Mouse (Mus musculus) Patski (cell line): Measurements from ENCODE around the gene Pde3a. TPM values are rescaled to one million over a fixed set of nuclear protein-coding genes. Genes with fewer than 3 reads are reported as not detected.

Experiments
- ATAC-seq: fragments of 100-300 bp; one replicate; pipeline ENCODE4 v1.8.0; 2021
- CTCF ChIA-PET: fragments of 350-600 bp; sonication (Branson Sonifier 250); formaldehyde crosslinking; loops from one replicate; lab custom pipeline; 2022; ENCODE audit warnings: inconsistent platforms; lab: Charles Lee
- POLR2A ChIA-PET: fragments of 350-600 bp; sonication (Branson Sonifier 250); formaldehyde crosslinking; loops from one replicate; lab custom pipeline; 2022; ENCODE audit warnings: antibody characterized with exemption, inconsistent platforms; lab: Charles Lee
- DNase-seq: peaks from one replicate; pipeline ENCODE4 v3.0.0-alpha.2; 2011; ENCODE audit warnings: low read depth, low spot score
- H3K27me3 ChIP-seq: fragments of 371-371 bp; one replicate; pipeline ENCODE4 v1.5.1; 2021
- CTCF ChIP-seq: fragments of 100-300 bp; IDR thresholded peaks from one replicate; pipeline ENCODE4 v1.5.1; 2021
- in situ Hi-C: fragments of 300-500 bp; cut with MboI; formaldehyde crosslinking; loops from 3 replicates; pipeline ENCODE4 v1.11.1; 2018; ENCODE audit warnings: low pct_unique_long_range_greater_than_20kb, mixed read lengths
- polyA plus RNA-seq: library from polyadenylated mRNA; unstranded; gene quantifications from one replicate; pipeline ENCODE4 v1.2.3, GENCODE M21; 2021

The Pde3a gene
- 0.32 TPM for polyA plus RNA-seq

DNA sequence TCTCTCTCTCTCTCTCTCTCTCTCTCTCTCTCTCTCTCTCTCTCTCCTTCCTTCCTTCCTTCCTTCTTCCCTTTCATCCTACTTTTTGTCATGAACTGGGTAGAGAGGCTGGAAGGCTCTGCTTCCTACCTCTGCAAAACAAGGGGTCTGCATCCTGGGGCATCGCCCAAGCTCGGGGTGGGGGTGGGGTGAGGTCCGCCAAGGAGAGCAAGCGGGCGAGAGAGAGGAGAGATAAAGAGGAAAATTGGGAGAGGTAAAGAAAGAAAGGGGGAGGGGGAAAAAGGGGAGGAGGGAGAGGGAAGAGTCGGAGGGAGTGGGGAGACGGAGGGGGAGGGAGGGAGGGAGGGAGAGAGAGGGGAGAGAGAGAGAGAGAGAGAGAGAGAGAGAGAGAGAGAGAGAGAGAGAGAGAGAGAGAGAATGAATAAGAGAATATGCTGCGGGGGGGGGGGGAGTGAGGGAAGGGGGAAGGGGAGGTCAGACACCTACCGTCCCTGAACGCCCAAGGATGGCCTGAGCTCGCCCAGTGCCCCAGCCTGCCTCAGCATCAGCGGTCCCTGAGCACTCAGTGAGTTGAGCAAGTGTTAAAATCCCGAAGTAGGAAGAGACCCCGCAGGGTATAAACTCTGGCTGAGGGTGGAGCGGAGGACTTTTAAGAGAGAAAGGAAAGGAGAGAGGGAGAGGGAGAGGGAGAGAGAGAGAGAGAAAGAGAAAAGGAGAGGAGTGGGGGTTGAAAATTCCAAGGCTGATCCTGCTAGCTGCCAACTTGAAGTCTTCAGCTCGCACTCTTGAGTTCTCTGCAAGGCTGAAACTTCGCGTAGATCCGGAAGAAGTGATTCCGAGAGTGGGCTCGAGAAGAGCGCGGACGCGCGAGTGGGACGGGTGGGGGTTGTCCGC lies at the start of gene Pde3a:
Pde3a (plus strand) TSS at position 579 of the 894 bp plus-strand sequence.
- peaks cover 35% of the 10 kb centered on the region for H3K27me3 ChIP-seq
- in situ Hi-C loops = no loop called here
- no peak for TF ChIP-seq CTCF
- DNase-seq (no peak), ATAC-seq (no peak)
- ChIA-PET POLR2A (no interaction called here), CTCF (no interaction called here)

GRCm38 (mm10) chr6:141200173-141200615 lies 48.9 kb upstream of the Pde3a start:
- TF ChIP-seq CTCF = no peak
- no peak for DNase-seq
- POLR2A ChIA-PET = no interaction called here
- no peaks in the 10 kb centered on the region for H3K27me3 ChIP-seq
- ATAC-seq = no peak
- in situ Hi-C loops = no loop called here
- CTCF ChIA-PET = no interaction called here

DNA sequence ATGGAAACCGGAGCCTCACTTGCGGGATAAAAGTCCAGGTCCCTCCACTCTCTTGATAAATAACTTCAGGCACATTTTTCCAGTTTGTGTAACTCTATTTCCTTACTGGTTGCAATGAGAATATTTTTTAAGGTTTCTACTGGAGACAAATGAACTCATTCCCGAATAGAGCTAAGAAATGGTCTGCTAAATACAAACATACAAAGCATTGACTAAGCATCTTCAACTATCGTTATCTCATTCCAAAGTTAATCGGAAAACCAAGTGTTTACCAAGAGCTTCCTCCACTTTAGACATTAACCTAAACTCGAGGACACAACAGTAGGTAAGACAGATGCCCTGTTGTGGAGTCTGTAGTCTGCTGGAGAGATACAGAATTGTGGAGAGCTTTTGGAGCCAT lies 41.5 kb upstream of the Pde3a start:
- H3K27me3 ChIP-seq = no peaks in the 10 kb centered on the region
- ChIA-PET CTCF (no interaction called here), POLR2A (no interaction called here)
- in situ Hi-C loops = no loop called here
- DNase-seq = no peak
- TF ChIP-seq CTCF = no peak
- no peak for ATAC-seq

DNA sequence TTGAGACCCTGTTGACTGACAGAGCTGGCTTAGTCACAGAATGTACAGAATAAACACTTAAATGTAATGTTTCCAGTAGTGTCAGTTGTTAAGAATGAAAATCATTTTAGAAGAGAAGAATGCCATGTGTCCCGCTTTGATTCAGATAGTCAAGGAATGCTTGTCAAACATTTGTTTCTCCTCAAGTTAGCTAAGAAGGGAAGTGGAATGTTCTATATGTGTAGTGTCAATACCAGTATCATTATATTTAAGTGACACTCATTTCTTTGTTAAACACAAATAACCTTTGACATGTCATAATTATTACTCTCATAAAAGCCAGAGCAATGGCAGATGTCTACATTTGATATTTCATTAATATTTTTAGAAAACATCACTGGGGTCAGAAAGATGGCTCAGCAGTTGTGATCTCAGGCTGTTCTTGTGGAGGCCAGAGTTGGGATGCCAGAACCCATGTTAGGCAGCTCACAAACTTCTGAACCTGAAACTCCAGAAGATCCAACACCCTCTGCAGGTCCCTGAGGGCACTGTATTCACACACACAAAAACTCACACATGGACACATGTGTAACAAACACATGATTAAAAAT lies 40.7 kb upstream of the Pde3a start:
- H3K27me3 ChIP-seq = no peaks in the 10 kb centered on the region
- DNase-seq (no peak), ATAC-seq (no peak)
- ChIA-PET POLR2A (no interaction called here), CTCF (no interaction called here)
- no peak for TF ChIP-seq CTCF
- in situ Hi-C loops = no loop called here

GRCm38 (mm10) chr6:141210021-141210420 lies 39.0 kb upstream of the Pde3a start:
- ChIA-PET CTCF (no interaction called here), POLR2A (no interaction called here)
- in situ Hi-C loops = no loop called here
- H3K27me3 ChIP-seq = no peaks in the 10 kb centered on the region
- TF ChIP-seq CTCF = no peak
- ATAC-seq (no peak), DNase-seq (no peak)

DNA sequence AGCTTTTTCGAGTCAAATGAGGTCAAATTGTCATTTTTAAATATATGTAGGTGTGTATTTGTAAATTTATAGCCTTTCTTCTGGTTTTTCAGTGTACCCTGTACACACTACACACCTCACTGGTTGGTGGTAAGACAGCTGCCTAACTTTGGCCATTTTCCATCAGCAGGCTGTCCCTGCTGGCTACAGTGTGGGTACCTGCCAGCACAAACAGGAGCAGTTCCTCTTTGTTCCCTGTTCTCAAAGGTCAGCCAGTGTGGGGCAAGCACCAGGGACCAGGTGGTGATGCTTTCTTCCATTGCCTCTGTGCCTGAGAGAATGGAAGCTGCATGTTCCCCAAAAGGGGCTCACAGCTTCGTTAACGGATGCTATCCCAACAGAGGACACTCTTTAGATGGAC lies 28.0 kb upstream of the Pde3a start:
- no peak for TF ChIP-seq CTCF
- ATAC-seq (no peak), DNase-seq (no peak)
- in situ Hi-C loops = no loop called here
- no peaks in the 10 kb centered on the region for H3K27me3 ChIP-seq
- POLR2A ChIA-PET = interaction anchor here (0.5 kb wide), 1 partner anchor 531 kb away, joined by 3 read pairs; no protein-coding TSS in a partner anchor
- CTCF ChIA-PET = no interaction called here

DNA sequence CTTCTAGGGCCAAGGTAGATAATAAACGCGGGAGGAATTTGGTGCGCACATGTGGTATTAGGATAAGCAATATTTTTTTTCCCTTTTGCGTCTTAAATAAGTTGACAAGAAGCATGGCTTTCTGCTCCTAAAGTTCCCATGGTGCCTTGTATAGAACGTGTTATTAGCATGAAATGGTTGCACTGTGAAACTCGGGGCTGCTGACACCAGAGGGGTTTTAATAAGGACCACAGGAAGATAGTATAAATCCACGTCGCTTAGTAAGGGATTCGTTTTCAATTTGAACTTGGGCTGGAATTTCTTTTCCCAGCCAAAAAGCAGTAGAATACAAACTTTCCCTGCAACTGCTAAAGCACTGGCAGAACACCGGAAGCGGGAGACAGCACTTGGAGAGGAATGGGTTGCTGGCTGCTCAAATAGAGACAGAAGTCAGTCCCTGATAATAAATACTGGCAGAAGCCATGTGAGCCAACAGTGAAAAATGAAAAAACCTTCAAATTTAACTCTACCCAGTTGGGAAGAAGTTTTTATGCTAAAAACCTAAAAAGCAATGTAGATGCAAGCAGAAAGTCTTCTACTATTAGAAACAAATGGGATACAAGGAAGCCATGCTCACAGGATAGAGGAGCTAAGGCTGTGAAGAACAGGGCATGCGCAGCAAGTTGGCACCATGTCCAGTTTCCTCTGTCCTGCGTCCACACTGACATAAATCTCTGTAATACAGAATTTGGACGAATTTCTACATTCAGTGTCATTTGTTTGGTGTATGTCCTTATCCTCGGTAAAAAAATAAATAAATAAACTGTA lies 22.0 kb upstream of the Pde3a start:
- no peak for ATAC-seq
- DNase-seq = no peak
- ChIA-PET CTCF (interaction anchor here (1.0 kb wide), 1 partner anchor 19 kb away, joined by 3 read pairs; no protein-coding TSS in a partner anchor), POLR2A (no interaction called here)
- no peak for TF ChIP-seq CTCF
- no peaks in the 10 kb centered on the region for H3K27me3 ChIP-seq
- in situ Hi-C loops = no loop called here

GRCm38 (mm10) chr6:141227658-141228005 lies 21.4 kb upstream of the Pde3a start:
- no peak for ATAC-seq
- in situ Hi-C loops = no loop called here
- no peak for DNase-seq
- POLR2A ChIA-PET = no interaction called here
- H3K27me3 ChIP-seq = no peaks in the 10 kb centered on the region
- no peak for TF ChIP-seq CTCF
- CTCF ChIA-PET = interaction anchor here (1.0 kb wide), 1 partner anchor 19 kb away, joined by 3 read pairs; no protein-coding TSS in a partner anchor

- H3K27me3 ChIP-seq = no peaks in the 10 kb centered on the region
- no peak for TF ChIP-seq CTCF
- no peak for DNase-seq
- in situ Hi-C loops = no loop called here
- CTCF ChIA-PET = no interaction called here
- POLR2A ChIA-PET = no interaction called here
- ATAC-seq = no peak
Observed at GRCm38 (mm10) chr6:141232756-141233382, 16.2 kb upstream of the Pde3a start.

DNA sequence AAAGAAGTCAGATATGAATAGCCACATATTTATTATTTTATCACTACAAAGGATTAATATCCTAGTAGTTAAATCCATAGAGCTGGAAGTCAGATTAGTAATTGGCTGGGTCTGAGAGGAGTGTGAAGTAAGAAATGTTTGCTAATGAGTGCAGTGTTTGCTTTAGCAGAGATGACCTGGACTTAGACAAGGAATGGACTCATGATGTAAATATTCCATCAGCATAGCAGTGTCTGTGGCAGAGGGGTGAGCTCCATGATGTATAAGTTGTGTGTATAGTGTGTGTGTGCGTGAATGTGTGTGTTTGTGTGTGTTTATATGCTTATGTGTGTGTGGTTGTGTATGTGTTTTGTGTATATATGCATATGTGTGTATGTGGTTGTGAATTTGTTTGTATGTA lies 7.3 kb upstream of the Pde3a start:
- ATAC-seq (no peak), DNase-seq (no peak)
- peaks cover 5% of the 10 kb centered on the region for H3K27me3 ChIP-seq
- ChIA-PET CTCF (no interaction called here), POLR2A (no interaction called here)
- no peak for TF ChIP-seq CTCF
- in situ Hi-C loops = no loop called here
